Mouse (Mus musculus) hindbrain, postnatal 0 days (tissue): ENCODE results near the gene Igfbp2. TPM values are rescaled to one million over a fixed set of nuclear protein-coding genes. Genes with fewer than 3 reads are reported as not detected.

ENCODE experiments used
- ATAC-seq: fragments of 200-750 bp; cut with Nextera tagmentation; 2 replicates; pipeline ENCODE4 v1.8.0; 2017; ENCODE audit warnings: mild to moderate bottlenecking, moderate TSS enrichment, moderate library complexity
- DNase-seq: peaks from one replicate; pipeline ENCODE4 v3.0.0-alpha.2; 2015; ENCODE audit warnings: low spot score
- H3K27ac ChIP-seq: fragments of 300-500 bp; sonication (generic); 2 replicates; pipeline ENCODE4 v1.5.1; 2014; ENCODE audit warnings: mild to moderate bottlenecking
- H3K27me3 ChIP-seq: fragments of 300-500 bp; sonication (generic); 2 replicates; pipeline ENCODE4 v1.6.1; 2014; ENCODE audit warnings: low read length, mixed read lengths; ENCODE audit not compliant: insufficient read depth
- H3K36me3 ChIP-seq: fragments of 300-500 bp; sonication (generic); 2 replicates; pipeline ENCODE4 v1.6.1; 2014; ENCODE audit warnings: low read length, mixed read lengths; ENCODE audit not compliant: insufficient read depth
- H3K4me1 ChIP-seq: fragments of 300-500 bp; sonication (generic); 2 replicates; pipeline ENCODE4 v1.6.1; 2014; ENCODE audit warnings: antibody characterized with exemption, low read length, mixed read lengths; ENCODE audit not compliant: insufficient read depth
- H3K4me2 ChIP-seq: fragments of 300-500 bp; sonication (generic); 2 replicates; pipeline ENCODE4 v1.6.1; 2014; ENCODE audit warnings: low read depth, mild to moderate bottlenecking, low read length, moderate library complexity, mixed read lengths
- H3K4me3 ChIP-seq: fragments of 300-500 bp; sonication (generic); 2 replicates; pipeline ENCODE4 v1.5.1; 2014; ENCODE audit warnings: low read length
- H3K9ac ChIP-seq: fragments of 300-500 bp; sonication (generic); replicated peaks from 2 replicates; pipeline ENCODE4 v1.6.1; 2014; ENCODE audit warnings: mild to moderate bottlenecking, low read length, moderate library complexity, mixed read lengths
- H3K9me3 ChIP-seq: fragments of 300-500 bp; sonication (generic); 2 replicates; pipeline ENCODE4 v1.6.1; 2016; ENCODE audit warnings: low read length, mixed read lengths
- CTCF ChIP-seq: IDR thresholded peaks from 2 replicates; pipeline ENCODE4 v1.5.1; 2016; ENCODE audit warnings: antibody characterized with exemption, control low read depth, low read depth
- WGBS: fragments of 180-500 bp; shearing (Covaris S2); extraction: QIAGEN DNeasy Blood & Tissue Kit; methylation state at CpG from one replicate; pipeline ENCODE4 v1.1.7; 2014; 5-methylcytosine and 5-hydroxymethylcytosine counted together
- polyA plus RNA-seq: library from polyadenylated mRNA; unstranded; fragments of >200 nt; fragmentation: Nextera tagmentation; extraction: Ambion mirVana; gene quantifications from 2 replicates; pipeline ENCODE4 v1.2.1, GENCODE M21; 2015
- total RNA-seq: library from RNA; depleted of rRNA; stranded (reverse); fragments of >200 nt; gene quantifications from 2 replicates; pipeline ENCODE4 v1.2.3, GENCODE M21; 2014

Igfbp2 gene
- total and polyA plus RNA-seq, 2 experiments from 2014 or later, result 480 to 686 TPM

DNA sequence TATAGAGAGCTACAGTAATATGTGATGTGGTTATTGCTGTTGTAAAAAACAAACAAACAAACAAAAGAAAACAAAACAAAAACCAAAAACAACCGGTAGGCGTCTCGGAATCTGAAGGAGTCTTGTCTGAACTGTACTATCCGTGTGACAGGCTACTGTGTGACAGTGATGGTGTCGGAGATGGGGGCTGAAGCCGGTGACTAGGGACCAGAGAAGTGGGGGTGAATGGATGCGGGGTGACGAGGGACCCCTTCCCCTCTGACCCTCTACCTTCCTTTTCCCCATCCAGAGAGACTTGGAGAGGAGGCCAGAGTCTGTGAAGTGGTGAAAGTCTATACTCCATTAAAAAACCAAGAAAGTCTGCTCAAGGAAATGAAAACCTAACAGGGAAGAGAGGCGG lies 34.0 kb downstream of the Igfbp2 start:
- Histone ChIP-seq H3K27ac (no peak overlapping the region), H3K36me3 (peaks cover 17% of the 10 kb centered on the region; the same call in 1 of the 2 replicates), H3K4me1 (peaks cover 4% of the 10 kb centered on the region; the same call in 1 of the 2 replicates), H3K9ac (no peak overlapping the region), H3K4me3 (no peak overlapping the region), H3K4me2 (no peak overlapping the region), H3K9me3 (no peaks in the 10 kb centered on the region), H3K27me3 (no peaks in the 10 kb centered on the region)
- WGBS, result 87% methylated on average over 9 of the region's 9 CpGs
- DNase-seq, result no peak
- no peak for TF ChIP-seq CTCF
- no peak for ATAC-seq

DNA sequence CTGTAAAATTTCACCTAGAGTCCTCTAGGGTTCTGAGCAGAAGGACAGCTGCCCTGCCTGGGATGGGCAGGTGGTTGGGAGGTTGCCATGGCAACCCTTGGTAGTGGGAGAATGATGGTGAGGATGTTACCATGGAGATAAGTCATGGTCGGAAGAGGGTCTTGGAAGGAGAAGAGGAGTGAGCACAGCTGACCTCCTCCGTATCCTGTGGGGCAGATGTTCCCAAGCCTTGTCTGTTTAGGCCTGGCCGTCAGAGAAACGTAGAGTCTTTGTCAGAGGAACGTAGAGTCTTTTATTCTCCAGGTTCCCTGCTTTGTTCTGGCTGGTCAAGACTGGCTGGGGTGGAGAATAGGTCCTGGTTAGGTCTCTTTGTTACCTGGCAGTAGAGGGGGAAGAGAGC lies 34.6 kb downstream of the Igfbp2 start:
- H3K4me3 ChIP-seq, result no peak overlapping the region
- no peaks in the 10 kb centered on the region for H3K9me3 ChIP-seq
- WGBS, result 29% methylated on average over 5 of the region's 5 CpGs
- H3K4me2 ChIP-seq, result no peak overlapping the region
- ATAC-seq, result peak; percentile 68
- DNase-seq, result peak; percentile 77
- H3K4me1 ChIP-seq, result peaks cover 4% of the 10 kb centered on the region; the same call in 1 of the 2 replicates
- H3K27ac ChIP-seq, result peak overlapping the region; percentile 45; the same call in 1 of the 2 replicates
- H3K9ac ChIP-seq, result no peak overlapping the region
- H3K36me3 ChIP-seq, result peaks cover 17% of the 10 kb centered on the region; the same call in 1 of the 2 replicates
- 0 out of 2 replicates have a peak, but pooled peaks have one; percentile 9 for TF ChIP-seq CTCF
- H3K27me3 ChIP-seq, result no peaks in the 10 kb centered on the region

DNA sequence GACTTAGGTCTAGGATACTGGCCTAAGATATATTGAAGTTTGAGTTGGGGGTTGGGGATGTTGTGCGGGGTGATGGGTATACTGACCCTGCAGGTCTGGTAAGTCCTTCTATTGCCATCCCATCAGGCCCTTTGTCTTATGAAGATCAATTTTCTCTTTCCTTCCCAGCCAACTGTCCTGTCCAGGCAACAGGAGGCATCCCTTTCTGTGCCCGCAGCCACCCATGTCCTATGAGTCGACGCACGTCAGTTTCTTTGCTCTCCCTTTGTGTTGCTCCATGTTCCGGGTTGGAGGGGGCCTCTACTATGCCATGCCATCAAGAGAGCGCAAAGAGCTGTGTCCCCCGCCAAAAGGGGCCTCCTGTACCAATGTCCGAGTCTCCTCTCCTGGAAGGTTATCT lies 35.7 kb downstream of the Igfbp2 start:
- Histone ChIP-seq H3K27me3 (no peaks in the 10 kb centered on the region), H3K9ac (no peak overlapping the region), H3K9me3 (no peaks in the 10 kb centered on the region), H3K4me2 (no peak overlapping the region), H3K36me3 (peaks cover 17% of the 10 kb centered on the region; the same call in 1 of the 2 replicates), H3K4me1 (peaks cover 4% of the 10 kb centered on the region; the same call in 1 of the 2 replicates), H3K4me3 (no peak overlapping the region), H3K27ac (no peak overlapping the region)
- 95% methylated on average over 9 of the region's 9 CpGs for WGBS
- TF ChIP-seq CTCF, result no peak
- ATAC-seq, result no peak
- DNase-seq, result no peak

DNA sequence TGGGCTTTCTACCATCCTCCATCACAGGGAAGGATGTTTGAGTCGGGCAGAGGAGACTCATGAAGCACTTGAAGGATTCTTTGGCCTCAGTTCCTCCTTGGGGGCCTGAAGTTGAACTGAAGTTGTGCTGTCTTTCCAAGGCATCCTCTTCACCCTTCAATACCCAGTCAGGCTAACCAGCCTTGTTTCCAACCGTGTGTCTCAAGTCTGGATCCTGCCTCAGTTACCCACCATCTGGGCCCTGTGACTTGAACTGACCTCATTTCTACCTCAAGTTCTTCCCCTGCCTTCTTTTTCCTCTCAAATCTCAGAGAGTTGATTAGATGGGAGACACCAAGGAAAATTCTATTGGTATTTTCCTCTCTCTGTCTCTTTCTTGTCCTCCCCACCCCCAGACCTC lies 36.2 kb downstream of the Igfbp2 start:
- H3K9me3 ChIP-seq, result no peaks in the 10 kb centered on the region
- WGBS, result 94% methylated on average over 2 of the region's 2 CpGs
- TF ChIP-seq CTCF, result no peak
- no peak for DNase-seq
- no peak for ATAC-seq
- H3K4me2 ChIP-seq, result no peak overlapping the region
- no peak overlapping the region for H3K27ac ChIP-seq
- H3K4me3 ChIP-seq, result no peak overlapping the region
- no peaks in the 10 kb centered on the region for H3K27me3 ChIP-seq
- no peak overlapping the region for H3K9ac ChIP-seq
- H3K36me3 ChIP-seq, result peaks cover 17% of the 10 kb centered on the region; the same call in 1 of the 2 replicates
- H3K4me1 ChIP-seq, result peaks cover 4% of the 10 kb centered on the region; the same call in 1 of the 2 replicates

DNA sequence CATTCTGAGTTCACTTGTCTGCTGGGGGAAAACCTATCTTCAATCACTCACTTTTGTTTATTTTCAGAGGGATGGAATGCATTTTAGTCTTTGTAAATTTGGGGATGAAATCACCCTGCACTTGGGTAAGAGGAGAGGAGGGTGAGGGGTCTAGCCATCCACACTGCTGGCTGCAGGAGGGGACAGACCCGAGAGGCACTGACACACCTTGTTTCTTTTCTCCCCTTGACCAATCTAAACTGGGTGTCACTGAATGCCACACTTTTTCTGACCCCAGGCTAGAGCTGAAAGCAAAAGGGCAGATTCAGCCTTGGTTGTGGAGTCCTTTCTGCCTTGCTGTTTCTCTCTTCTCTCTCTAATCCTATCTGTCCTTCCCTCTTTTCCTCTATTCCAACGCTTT lies 37.4 kb downstream of the Igfbp2 start:
- H3K4me1 ChIP-seq, result peaks cover 8% of the 10 kb centered on the region; the same call in 1 of the 2 replicates
- DNase-seq, result no peak

DNA sequence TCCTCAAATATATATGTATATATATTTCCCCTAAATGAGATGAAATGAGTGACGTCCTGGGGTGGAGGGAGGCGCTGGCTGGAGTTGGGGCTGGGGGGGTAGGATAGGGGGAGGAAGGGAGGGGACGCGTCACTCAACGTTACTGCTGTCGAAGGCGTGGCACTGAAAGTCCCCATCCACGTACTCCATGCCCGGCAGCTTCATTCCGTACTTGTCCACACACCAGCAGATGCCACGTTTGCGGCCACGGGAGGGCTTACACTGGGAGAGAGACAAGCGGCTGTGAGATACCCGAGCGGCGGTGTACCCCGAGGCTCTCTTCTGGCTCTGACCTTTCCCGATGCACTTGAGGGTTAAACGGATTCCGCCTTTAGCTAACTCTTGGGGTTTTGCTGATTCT lies 37.9 kb downstream of the Igfbp2 start:
- ATAC-seq (no peak), DNase-seq (no peak)
- H3K4me3 ChIP-seq, result no peak overlapping the region
- no peaks in the 10 kb centered on the region for H3K9me3 ChIP-seq
- H3K36me3 ChIP-seq, result peaks cover 17% of the 10 kb centered on the region; the same call in 1 of the 2 replicates
- no peak for TF ChIP-seq CTCF
- no peak overlapping the region for H3K27ac ChIP-seq
- no peak overlapping the region for H3K4me2 ChIP-seq
- 88% methylated on average over 21 of the region's 21 CpGs for WGBS
- peaks cover 8% of the 10 kb centered on the region; the same call in 1 of the 2 replicates for H3K4me1 ChIP-seq
- H3K9ac ChIP-seq, result no peak overlapping the region
- no peaks in the 10 kb centered on the region for H3K27me3 ChIP-seq

More for the DNA sequence above, 37.4 kb downstream of the Igfbp2 start:
- Histone ChIP-seq H3K9me3 (no peaks in the 10 kb centered on the region), H3K4me3 (no peak overlapping the region), H3K4me2 (no peak overlapping the region), H3K27ac (no peak overlapping the region), H3K36me3 (peaks cover 17% of the 10 kb centered on the region; the same call in 1 of the 2 replicates), H3K27me3 (no peaks in the 10 kb centered on the region), H3K9ac (no peak overlapping the region)
- WGBS, result 78% methylated on average over 2 of the region's 2 CpGs
- no peak for ATAC-seq
- TF ChIP-seq CTCF, result no peak

DNA sequence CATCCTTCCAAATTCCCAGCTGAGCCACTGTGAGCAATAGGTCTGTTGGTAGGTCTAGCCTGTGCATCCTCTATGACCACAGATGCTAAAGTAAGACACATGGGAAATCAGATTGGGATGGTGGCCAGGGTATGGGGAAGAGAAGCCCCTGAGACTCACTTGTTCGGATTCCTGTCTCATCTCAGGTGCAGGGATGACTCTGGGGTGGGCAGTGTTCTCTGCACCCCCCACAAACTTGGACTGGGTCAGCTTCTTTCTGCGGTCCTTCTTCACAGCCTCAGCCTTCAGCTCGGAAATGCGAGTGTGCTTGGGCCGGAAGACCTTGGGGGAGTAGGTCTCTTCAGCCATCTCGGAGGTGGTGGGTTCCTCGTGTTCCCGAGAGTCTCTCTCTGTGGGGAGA lies 39.4 kb downstream of the Igfbp2 start:
- Histone ChIP-seq H3K27ac (no peak overlapping the region), H3K4me3 (no peak overlapping the region), H3K9me3 (no peaks in the 10 kb centered on the region), H3K27me3 (no peaks in the 10 kb centered on the region), H3K4me2 (no peak overlapping the region), H3K9ac (no peak overlapping the region), H3K4me1 (peaks cover 8% of the 10 kb centered on the region; the same call in 1 of the 2 replicates), H3K36me3 (peaks cover 17% of the 10 kb centered on the region; the same call in 1 of the 2 replicates)
- TF ChIP-seq CTCF, result no peak
- DNase-seq (no peak), ATAC-seq (no peak)
- 88% methylated on average over 8 of the region's 8 CpGs for WGBS
